Mouse (Mus musculus) NIH3T3 (cell line): ENCODE measurements at regions not wholly inside any gene's neighbourhood (a gene's known extent, or its start where the extent isn't known, plus 50 kb on each side); places are given as distances from the start of the nearest gene placed in this dataset.

Experiments
- DNase-seq: peaks from one replicate; pipeline ENCODE4 v3.0.0-alpha.2; 2012; ENCODE audit warnings: low read depth

GRCm38 (mm10) chrX:140164859-140165258 lies 102.2 kb downstream of the Pih1h3b start:
- DNase-seq, result no peak

GRCm38 (mm10) chrX:140165966-140166365 lies 103.3 kb downstream of the Pih1h3b start:
- no peak for DNase-seq

DNA sequence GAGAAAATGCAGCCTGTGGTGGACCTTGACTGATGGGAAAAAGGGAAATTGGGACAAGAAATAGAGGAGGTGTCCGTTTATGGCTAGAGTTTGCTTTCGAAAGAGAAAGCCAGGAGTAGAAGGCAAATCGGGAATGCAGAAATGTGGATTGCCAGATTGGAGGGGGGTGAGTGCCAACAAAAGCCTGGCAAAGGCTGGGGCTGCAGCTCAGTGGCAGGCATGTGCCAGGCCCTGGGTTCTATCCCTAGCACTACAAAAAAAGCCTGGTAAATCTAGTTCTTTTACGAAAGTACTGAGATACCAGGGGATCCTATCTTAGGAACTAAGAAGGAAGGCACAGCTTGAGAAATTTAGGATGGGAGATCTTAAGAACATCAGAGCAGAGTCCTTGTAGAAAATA lies 117.2 kb downstream of the Pih1h3b start:
- DNase-seq, result no peak

DNA sequence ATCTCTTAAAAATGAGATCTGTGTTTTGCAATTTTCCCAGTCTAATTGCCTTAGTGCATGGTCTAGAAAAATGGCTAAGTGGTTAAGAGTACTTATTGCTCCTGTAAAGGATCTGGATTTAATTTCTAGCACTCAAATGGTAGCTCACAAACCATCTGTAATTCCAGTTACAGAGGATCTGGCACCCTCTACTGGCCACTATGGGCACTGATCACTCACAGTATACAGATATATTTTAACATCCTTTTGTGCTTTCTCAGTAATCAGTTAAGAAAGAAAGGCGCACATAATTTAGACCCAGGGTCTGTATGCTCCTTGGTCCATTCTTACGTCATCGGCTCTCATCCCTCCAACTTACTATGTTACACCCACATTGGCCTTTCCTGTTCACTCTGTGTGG lies 120.3 kb downstream of the Pih1h3b start:
- peak; percentile 13 for DNase-seq

GRCm38 (mm10) chrX:140203676-140204075 lies 138.4 kb upstream of the Frmpd3 start:
- no peak for DNase-seq

GRCm38 (mm10) chrX:140208791-140209190 lies 133.3 kb upstream of the Frmpd3 start:
- DNase-seq, result no peak

DNA sequence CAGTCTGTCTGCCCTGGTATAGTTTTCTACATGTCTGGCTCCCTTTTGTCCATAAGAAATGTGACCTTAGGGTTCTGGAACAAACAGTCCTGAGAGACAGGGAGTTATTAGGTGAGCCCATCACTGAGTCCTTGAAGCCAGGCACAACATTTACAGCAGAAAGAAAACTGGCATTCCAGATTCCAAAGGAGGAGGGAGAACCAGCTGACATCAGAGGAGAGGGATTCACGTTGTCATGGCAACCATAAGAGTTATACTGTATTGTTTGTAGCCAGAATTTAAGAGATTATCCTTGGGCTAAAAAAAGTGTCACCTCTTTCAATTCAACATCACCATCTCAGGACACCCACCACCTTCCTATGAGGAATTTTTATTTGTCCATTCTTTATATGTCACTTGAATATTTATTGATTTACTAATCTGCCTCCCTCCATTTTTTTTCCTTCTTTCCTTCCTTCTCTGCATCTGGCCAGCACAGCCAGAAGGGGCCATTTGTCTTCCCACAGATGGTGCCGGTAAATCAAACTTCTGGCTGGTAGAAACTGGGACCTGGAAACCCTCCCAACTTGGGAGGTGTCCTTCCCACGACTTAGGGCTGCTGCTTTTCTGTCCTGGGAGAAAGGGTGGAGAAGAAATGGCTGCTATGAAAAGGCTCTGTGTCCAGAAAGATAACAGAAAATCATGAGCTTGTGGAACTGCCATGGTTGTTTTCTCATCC lies 129.3 kb upstream of the Frmpd3 start:
- no peak for DNase-seq

DNA sequence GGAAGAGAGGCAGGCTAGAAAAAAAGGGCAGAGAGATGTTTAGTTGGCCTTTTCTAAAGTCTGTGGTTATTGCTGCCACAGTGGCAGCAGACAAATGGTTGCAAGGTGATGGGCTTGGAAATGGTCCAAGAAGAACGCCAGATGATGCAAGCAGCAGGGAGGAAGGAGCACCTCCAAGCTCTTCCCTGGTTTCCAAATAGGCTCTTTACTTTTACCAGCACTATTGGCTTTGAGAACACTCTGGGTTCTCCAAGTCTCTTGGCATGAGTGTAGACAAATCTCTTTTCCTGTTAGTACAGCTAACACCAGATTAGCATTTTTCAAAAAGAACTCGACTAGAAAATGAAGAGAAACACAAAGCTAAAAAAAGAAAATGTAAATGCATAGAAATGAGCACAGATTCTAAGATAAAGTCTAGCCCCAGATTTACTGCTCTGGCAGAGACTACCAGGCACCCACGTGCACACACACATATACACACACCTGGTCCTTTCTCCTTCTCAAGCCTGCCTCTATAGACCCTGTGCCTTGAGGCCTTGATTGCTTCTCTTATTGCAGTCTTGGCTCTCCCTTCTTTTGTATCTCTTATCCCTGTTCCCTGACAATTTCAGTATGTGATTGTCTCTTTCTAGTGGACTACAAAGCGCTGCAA lies 127.7 kb upstream of the Frmpd3 start:
- DNase-seq, result no peak

- peak; percentile 5 for DNase-seq
Measured at GRCm38 (mm10) chrX:140255790-140256189, 86.3 kb upstream of the Frmpd3 start.

DNA sequence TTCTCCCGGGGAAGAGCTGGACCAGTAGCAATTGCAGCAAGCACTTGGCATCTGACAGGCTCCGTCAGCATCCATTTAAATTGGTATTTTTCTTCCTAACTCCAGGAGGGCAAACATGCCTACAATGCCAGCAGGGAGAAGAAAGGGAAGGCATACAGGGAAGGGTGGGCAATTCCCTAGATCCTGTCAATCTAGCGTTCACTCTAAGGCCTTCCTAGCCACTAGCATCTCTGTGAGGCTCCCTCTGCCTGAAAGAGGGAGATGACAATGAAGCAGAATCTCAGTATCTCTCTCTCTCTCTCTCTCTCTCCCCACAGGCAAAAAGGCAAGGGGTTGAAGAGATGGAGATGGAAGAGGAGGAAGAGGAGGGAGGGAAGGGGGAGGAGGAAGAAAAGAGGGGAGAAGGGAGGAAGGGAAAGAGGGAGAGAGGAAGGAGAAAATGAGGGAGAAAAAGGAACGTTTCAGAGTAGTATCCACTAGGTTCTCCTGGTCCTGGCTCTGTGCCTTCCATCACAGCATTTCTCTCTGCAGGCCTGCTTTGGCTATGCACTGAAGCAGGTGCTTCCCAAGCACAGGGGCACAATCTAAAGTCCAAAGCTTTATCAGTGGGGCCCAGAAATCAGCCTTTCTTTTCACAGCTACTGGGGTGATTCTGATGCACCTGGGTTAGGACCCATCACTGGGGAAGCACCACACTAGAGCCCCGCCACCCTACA lies 72.2 kb upstream of the Frmpd3 start:
- no peak for DNase-seq

DNA sequence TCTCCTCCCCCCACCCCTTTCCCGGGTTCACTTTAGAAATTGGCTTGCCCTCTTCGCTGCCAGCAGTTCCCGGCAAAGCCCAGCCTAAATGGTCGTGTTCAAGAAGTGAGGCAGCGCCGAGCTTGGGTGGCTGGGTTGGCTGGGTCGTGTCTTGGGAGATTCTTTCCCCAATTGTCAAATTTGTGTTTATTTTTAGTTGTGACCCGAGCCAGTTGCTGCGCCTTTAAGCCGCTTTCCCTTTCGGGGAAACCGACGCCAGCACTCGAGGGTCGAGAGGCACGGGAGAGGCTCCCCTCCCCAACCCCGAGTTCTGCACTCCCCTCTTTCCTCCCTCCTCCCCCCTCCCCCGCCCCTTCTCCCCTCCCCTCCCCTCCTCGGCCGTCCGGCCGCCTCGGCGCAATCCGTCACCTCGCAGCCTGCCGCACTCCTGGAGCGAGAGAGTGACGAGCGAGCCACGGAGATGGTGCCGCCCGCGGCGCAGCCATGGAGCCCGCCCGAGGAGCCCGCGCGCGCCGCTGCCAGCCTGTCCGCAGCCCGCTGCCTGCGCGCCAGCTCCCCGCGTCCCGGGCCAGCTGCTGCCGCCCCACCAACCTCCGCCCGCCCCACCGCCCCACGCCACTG lies 64.6 kb upstream of the Frmpd3 start:
- no peak for DNase-seq

GRCm38 (mm10) chrX:140277978-140278729 lies 63.9 kb upstream of the Frmpd3 start:
- no peak for DNase-seq

- DNase-seq, result peak; percentile 4
Measured at GRCm38 (mm10) chrX:140279266-140279665, 62.8 kb upstream of the Frmpd3 start.

DNA sequence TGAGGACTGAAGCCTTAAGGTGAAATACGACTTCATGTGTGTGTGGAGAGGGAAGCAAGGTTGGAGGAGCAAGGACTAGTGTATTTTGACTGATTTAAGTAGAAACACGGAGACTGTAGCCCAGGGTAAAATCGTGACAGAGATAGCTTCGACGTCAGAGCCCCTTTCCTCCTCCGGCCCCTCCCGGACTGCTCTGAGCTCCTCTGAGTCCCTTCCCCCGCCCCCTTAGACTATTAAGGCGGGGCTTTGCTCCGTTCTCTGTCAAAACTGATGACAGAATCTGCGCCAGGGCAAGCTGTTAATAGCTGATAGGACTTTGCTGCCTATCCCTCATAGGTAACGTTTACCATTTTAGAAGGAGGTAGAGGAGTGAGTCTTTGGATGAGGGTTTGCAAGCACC lies 62.0 kb upstream of the Frmpd3 start:
- no peak for DNase-seq
